Mouse (Mus musculus) heart, postnatal 0 days (tissue): ENCODE measurements at regions not wholly inside any gene's neighbourhood (a gene's known extent, or its start where the extent isn't known, plus 50 kb on each side); places are given as distances from the start of the nearest gene placed in this dataset.
A peak's percentile ranks its signal among the peaks of the same experiment; 100 is the strongest.

ENCODE experiments used
- ATAC-seq: fragments of 200-750 bp; cut with Nextera tagmentation; 2 replicates; pipeline ENCODE4 v1.8.0; 2017; ENCODE audit warnings: low read depth, moderate number of reproducible peaks, moderate library complexity; ENCODE audit not compliant: insufficient read depth
- DNase-seq: peaks from one replicate; pipeline ENCODE4 v3.0.0-alpha.2; 2016; ENCODE audit warnings: low spot score
- H3K27ac ChIP-seq: fragments of 300-500 bp; sonication (generic); 2 replicates; pipeline ENCODE4 v1.5.1; 2014; ENCODE audit warnings: low read depth, mild to moderate bottlenecking
- H3K27me3 ChIP-seq: fragments of 300-500 bp; sonication (generic); 2 replicates; pipeline ENCODE4 v1.6.1; 2014; ENCODE audit warnings: low read length, mixed read lengths; ENCODE audit not compliant: control insufficient read depth, insufficient read depth
- H3K36me3 ChIP-seq: fragments of 300-500 bp; sonication (generic); replicated peaks from 2 replicates; pipeline ENCODE4 v1.6.1; 2014; ENCODE audit warnings: low read length, mixed read lengths; ENCODE audit not compliant: control insufficient read depth, insufficient read depth
- H3K4me1 ChIP-seq: fragments of 300-500 bp; sonication (generic); 2 replicates; pipeline ENCODE4 v1.6.1; 2014; ENCODE audit warnings: antibody characterized with exemption; ENCODE audit not compliant: control insufficient read depth, insufficient read depth
- H3K4me2 ChIP-seq: fragments of 300-500 bp; sonication (generic); 2 replicates; pipeline ENCODE4 v1.6.1; 2014; ENCODE audit warnings: low read depth, mild to moderate bottlenecking, low read length, moderate library complexity
- H3K4me3 ChIP-seq: fragments of 300-500 bp; sonication (generic); 2 replicates; pipeline ENCODE4 v1.5.1; 2014; ENCODE audit warnings: low read depth, low read length
- H3K9ac ChIP-seq: fragments of 300-500 bp; sonication (generic); replicated peaks from 2 replicates; pipeline ENCODE4 v1.6.1; 2014; ENCODE audit warnings: low read depth, low read length, mixed read lengths
- H3K9me3 ChIP-seq: fragments of 300-500 bp; sonication (generic); replicated peaks from 2 replicates; pipeline ENCODE4 v1.6.1; 2016; ENCODE audit warnings: low read length; ENCODE audit not compliant: control insufficient read depth
- CTCF ChIP-seq: IDR thresholded peaks from 2 replicates; pipeline ENCODE4 v1.5.1; 2016; ENCODE audit warnings: antibody characterized with exemption, control low read depth, low read depth
- EP300 ChIP-seq: IDR thresholded peaks from 2 replicates; pipeline ENCODE4 v1.6.1; 2016; ENCODE audit warnings: antibody characterized with exemption, low read depth
- WGBS: fragments of 180-500 bp; shearing (Covaris S2); extraction: QIAGEN DNeasy Blood & Tissue Kit; methylation state at CpG from one replicate; pipeline ENCODE4 v1.1.7; 2014; 5-methylcytosine and 5-hydroxymethylcytosine counted together

DNA sequence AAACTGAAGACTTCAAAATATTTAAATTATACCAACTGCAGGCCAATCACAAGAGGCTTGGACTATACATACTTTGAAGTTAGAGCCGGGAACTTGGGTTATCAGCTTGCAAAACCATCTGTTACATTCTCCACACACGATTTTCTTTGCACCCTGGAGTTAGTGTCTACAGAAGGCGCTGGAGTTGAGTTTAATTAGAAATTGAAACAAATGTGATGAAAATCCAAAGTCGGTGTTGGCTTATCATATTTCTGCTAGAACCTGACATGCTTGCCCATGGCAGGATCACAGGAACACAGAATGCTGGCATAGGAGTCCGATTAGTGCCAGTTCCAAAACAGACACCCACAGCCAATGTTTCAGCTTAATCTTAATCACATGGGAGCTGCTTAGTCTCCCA lies 239.8 kb upstream of the Gm5148 start:
- no peak overlapping the region for H3K9ac ChIP-seq
- 74% methylated on average over 5 of the region's 5 CpGs for WGBS
- H3K36me3 ChIP-seq: no peaks in the 10 kb centered on the region
- no peak overlapping the region for H3K4me2 ChIP-seq
- TF ChIP-seq CTCF (no peak), EP300 (no peak)
- DNase-seq (no peak), ATAC-seq (no peak)
- no peak overlapping the region for H3K4me3 ChIP-seq
- no peaks in the 10 kb centered on the region for H3K9me3 ChIP-seq
- no peaks in the 10 kb centered on the region for H3K27me3 ChIP-seq
- H3K27ac ChIP-seq: no peak overlapping the region
- H3K4me1 ChIP-seq: no peaks in the 10 kb centered on the region

DNA sequence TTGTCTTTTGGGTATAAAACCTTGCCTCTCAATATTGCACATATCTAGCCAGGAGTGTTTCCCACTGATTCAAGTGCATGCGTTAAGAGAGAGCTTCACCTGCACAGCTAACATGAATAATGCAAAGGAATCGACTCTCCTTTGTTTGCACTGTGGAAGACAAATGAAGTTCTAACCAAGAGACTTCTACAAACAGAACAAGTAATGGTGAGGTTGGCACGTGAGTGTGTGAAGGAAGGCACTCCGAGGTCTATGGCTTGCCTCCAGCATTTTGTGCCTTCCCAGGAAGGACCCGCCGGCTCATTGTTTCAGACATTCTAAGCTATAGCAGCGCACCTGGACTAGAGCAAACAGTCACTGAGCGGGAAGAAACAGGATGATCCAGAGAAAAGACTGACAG lies 238.5 kb upstream of the Gm5148 start:
- no peaks in the 10 kb centered on the region for H3K4me1 ChIP-seq
- no peak overlapping the region for H3K9ac ChIP-seq
- DNase-seq (no peak), ATAC-seq (no peak)
- no peak overlapping the region for H3K4me2 ChIP-seq
- WGBS: 76% methylated on average over 8 of the region's 8 CpGs
- H3K27me3 ChIP-seq: no peaks in the 10 kb centered on the region
- H3K9me3 ChIP-seq: no peaks in the 10 kb centered on the region
- no peak overlapping the region for H3K27ac ChIP-seq
- no peaks in the 10 kb centered on the region for H3K36me3 ChIP-seq
- no peak overlapping the region for H3K4me3 ChIP-seq
- TF ChIP-seq EP300: no peak
- no peak for TF ChIP-seq CTCF

DNA sequence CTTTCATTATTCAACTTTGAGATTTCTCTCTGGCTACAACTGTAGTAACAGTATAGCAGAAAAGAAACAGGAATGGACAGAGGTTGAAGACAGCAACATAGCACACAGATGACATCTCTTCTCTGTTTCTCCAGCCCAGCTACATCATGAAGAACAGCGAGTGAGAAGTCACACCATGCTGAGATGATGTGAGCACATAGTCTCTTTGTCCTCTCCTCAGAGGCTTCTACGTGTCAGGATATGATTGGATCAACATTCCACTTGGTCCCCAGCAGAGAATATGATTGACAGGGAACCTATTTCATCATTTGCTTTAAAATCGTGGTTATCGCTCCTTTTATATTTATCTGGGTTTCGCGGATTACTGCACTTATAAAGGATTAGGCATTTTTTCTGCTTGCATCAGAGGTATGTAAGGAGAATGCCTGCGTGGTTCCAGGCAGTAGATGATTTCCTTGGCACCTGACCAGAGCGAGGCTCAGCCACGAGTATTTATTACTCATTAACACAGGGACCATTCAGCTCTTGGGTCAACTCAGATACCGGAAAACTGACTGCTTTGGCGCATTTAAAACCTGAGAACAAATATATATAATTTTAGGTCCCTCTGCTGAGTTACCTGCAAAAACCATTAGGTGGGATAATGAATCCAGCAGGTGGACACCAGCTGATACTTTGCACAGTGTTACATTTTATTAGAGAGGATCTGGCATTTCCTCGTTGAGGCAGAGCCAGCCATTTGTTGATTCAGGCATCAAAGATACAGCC lies 237.9 kb upstream of the Gm5148 start:
- no peaks in the 10 kb centered on the region for H3K36me3 ChIP-seq
- H3K9ac ChIP-seq: no peak overlapping the region
- H3K27ac ChIP-seq: no peak overlapping the region
- TF ChIP-seq CTCF (no peak), EP300 (no peak)
- no peaks in the 10 kb centered on the region for H3K9me3 ChIP-seq
- no peak overlapping the region for H3K4me3 ChIP-seq
- ATAC-seq (no peak), DNase-seq (no peak)
- 54% methylated on average over 12 of the region's 12 CpGs for WGBS
- no peaks in the 10 kb centered on the region for H3K4me1 ChIP-seq
- H3K4me2 ChIP-seq: no peak overlapping the region
- H3K27me3 ChIP-seq: no peaks in the 10 kb centered on the region

DNA sequence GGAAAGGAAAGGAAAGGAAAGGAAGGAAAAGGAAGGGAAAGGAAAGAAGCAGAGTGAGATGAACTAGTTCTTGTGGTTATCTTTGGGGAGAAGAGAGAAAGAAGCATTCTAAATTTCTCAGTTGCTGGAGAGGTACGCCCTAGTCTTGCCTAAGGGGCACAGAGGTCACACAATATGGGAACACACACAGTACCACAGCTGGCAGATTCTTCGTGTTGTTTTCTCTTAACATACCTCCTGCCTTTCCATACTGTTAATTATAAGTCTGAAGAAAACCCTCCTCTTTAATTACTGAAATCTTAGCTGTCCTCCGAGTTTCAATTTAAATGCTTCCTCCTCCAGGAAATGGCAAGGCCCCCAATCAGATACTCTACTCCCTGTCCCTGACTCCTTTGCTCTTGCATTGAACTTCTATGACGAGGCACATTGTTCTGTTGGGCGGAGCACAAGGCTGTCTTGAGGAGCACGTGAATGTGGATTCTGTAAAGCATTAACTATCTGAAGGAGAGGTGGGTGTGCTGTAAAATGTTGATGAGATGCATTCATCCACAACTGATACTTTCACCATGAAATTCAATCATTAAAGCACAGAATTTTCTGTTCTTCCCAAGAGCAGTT lies 234.2 kb upstream of the Gm5148 start:
- H3K36me3 ChIP-seq: no peaks in the 10 kb centered on the region
- peaks cover 5% of the 10 kb centered on the region; the same call in 1 of the 2 replicates for H3K9me3 ChIP-seq
- WGBS: 67% methylated on average over 6 of the region's 6 CpGs
- TF ChIP-seq EP300 (no peak), CTCF (no peak)
- no peak for ATAC-seq
- no peak overlapping the region for H3K9ac ChIP-seq
- no peak overlapping the region for H3K27ac ChIP-seq
- no peak overlapping the region for H3K4me2 ChIP-seq
- no peaks in the 10 kb centered on the region for H3K27me3 ChIP-seq
- no peak overlapping the region for H3K4me3 ChIP-seq
- H3K4me1 ChIP-seq: no peaks in the 10 kb centered on the region
- no peak for DNase-seq

DNA sequence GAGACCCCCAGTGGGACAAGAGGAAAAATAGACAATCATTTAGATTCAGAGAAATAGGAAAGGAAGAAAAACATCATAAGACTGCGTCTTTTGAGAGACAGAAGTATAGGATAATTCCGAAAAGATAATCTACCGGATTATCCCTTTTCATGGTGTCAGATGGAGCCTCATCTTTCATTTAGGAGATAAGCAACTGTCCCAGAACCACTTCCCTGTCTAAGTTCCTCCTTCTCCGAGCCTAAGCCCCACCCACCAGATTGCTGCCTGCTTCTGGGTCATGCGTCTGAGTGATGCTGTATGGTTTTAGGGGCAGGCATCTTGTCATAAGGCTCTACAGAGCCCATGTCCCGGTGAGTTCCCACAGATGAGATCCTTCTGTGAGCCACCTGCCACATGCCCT lies 232.3 kb upstream of the Gm5148 start:
- H3K27ac ChIP-seq: no peak overlapping the region
- DNase-seq: no peak
- no peaks in the 10 kb centered on the region for H3K4me1 ChIP-seq
- no peaks in the 10 kb centered on the region for H3K36me3 ChIP-seq
- WGBS: 85% methylated on average over 6 of the region's 6 CpGs
- no peaks in the 10 kb centered on the region for H3K27me3 ChIP-seq
- H3K9me3 ChIP-seq: peaks cover 5% of the 10 kb centered on the region; the same call in 1 of the 2 replicates
- H3K9ac ChIP-seq: no peak overlapping the region
- H3K4me2 ChIP-seq: no peak overlapping the region
- TF ChIP-seq CTCF: no peak
- TF ChIP-seq EP300: no peak
- ATAC-seq: no peak
- H3K4me3 ChIP-seq: no peak overlapping the region

DNA sequence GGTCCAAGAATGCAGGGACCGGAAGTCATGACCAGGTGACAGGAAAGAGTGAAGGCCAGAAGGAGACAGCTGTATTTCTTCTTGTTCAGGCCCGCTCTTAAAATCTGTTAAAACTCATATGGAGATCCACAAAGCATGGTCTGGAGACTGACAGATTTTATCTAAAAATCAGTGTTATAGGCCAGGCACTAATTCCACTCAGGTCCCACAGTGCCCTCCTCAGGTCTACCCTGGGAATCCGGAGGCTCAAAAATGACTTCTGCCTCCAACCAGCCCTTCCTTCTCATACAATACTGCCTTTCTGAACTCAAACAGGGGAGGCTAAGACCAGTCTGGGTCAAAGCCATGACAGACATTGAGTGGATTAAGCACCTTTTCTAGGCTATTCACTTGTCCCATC lies 228.6 kb upstream of the Gm5148 start:
- peak; percentile 31 for DNase-seq
- no peak overlapping the region for H3K9ac ChIP-seq
- no peak for ATAC-seq
- no peaks in the 10 kb centered on the region for H3K27me3 ChIP-seq
- no peak overlapping the region for H3K27ac ChIP-seq
- no peak overlapping the region for H3K4me3 ChIP-seq
- no peaks in the 10 kb centered on the region for H3K4me1 ChIP-seq
- TF ChIP-seq CTCF (peak; percentile 56), EP300 (no peak)
- H3K36me3 ChIP-seq: no peaks in the 10 kb centered on the region
- H3K4me2 ChIP-seq: no peak overlapping the region
- WGBS: 67% methylated on average over 3 of the region's 3 CpGs
- H3K9me3 ChIP-seq: peaks cover 5% of the 10 kb centered on the region
